Mouse (Mus musculus) bone marrow macrophage, adult 2 months (primary cell): ENCODE results near the gene Chchd6.

Experiments used
- CTCF ChIP-seq: IDR thresholded peaks from 2 replicates; pipeline ENCODE4 v1.5.1; 2012; ENCODE audit warnings: low read depth, mild to moderate bottlenecking, low read length, moderate library complexity
- POLR2A ChIP-seq: IDR thresholded peaks from 2 replicates; pipeline ENCODE4 v1.6.1; 2012; ENCODE audit warnings: mild to moderate bottlenecking, low read depth, low read length, borderline replicate concordance

GRCm38 (mm10) chr6:89457601-89458000 is 137.9 kb downstream of the Chchd6 start:
- TF ChIP-seq CTCF: no peak
- TF ChIP-seq POLR2A: no peak
